8 mouse cellular contexts compared by ENCODE assay signal in the genomic region with DNA sequence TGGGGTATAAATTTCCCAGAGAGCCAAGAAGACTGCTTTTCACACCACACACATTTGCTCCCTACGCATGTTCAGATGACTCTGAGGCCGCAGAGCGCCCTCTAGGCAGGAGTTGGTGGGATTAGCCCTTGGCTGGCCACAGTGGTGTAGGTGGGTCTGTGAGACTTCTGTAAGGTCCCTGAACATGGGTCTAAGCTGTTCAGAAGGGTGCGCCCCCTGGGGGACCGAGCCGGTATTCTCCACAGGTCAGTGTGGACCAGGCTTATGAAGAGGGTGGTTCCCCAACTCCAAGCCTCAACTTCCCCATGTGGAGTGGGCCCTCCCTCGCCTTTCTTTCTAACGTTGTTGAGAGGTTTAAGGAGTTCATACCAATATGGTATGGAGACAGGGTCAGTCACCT. TPM values are rescaled to one million over a fixed set of nuclear protein-coding genes. Genes with fewer than 3 reads are reported as not detected.
DNase-seq lines count a peak whose midpoint lies in the region; ATAC-seq lines count a peak whose summit lies in the region.

No protein-coding gene starts in this region.

- DNase-seq in gastrocnemius, postnatal 14 days: peak; percentile 36
- no peak for DNase-seq in gastrocnemius, postnatal 25 days
- DNase-seq in B cell, adult 2 months: peak; percentile 78 to 82
- peak; percentile 61 for DNase-seq in adrenal gland, postnatal 14 days
- DNase-seq in liver: peak; percentile 63
- DNase-seq in Muller cell, postnatal 12 days (ENCODE audit: inconsistent ontology term): no peak

- intact Hi-C loops in gastrocnemius, postnatal 14 days (cut with DNase I; ENCODE audit: low total_unique reads): no loop called here

- peak; percentile 63 to 74 for ATAC-seq in hematopoietic stem cell, adult 5-6 weeks (replicated peaks in 1 of 2; ENCODE audit: insufficient read depth in 1 of 2, low FRiP score in 2 of 2, low TSS enrichment in 1 of 2, low read depth in 1 of 2, poor library complexity in 2 of 2, severe bottlenecking in 2 of 2)
- peak; percentile 33; the same call in 1 of the 2 replicates for ATAC-seq in neutrophil, adult 5-6 weeks (ENCODE audit: extremely low read depth, insufficient number of reproducible peaks, low FRiP score, poor library complexity, severe bottlenecking)

RNA-seq across cellular contexts. Expression of a gene that starts 59.3 kb away (rescaled TPM):
- 10 to 100 TPM; 26.6 to 35.0 TPM for total RNA-seq in gastrocnemius, postnatal 14 days (2021)
- 10 to 100 TPM; 26.2 to 27.7 TPM for total RNA-seq in gastrocnemius, postnatal 25 days (2021)
- total RNA-seq in adrenal gland, postnatal 14 days (2021): 114 and 117 TPM in 2 replicates
- total RNA-seq in hematopoietic stem cell, adult 5-6 weeks (2017): 21.1 and 21.7 TPM in 2 replicates
- 9.9 and 11.5 TPM in 2 replicates for total RNA-seq in neutrophil, adult 5-6 weeks (2017)

Comparison
In these comparisons a context has a peak if more than half of its experiments do, and no peak if none do; other contexts are left out.
1. DNase-seq: peak in gastrocnemius, postnatal 14 days (single experiment), B cell, adult 2 months (2 of 2), adrenal gland, postnatal 14 days (single experiment) and liver (single experiment); none in gastrocnemius, postnatal 25 days (single experiment) and Muller cell, postnatal 12 days (single experiment).